Mouse (Mus musculus) forebrain, embryonic 16.5 days (tissue): ENCODE results near the gene Prokr1. TPM values are rescaled to one million over a fixed set of nuclear protein-coding genes. Genes with fewer than 3 reads are reported as not detected.

Experiments used
- ATAC-seq: fragments of 200-750 bp; cut with Nextera tagmentation; 2 replicates; pipeline ENCODE4 v1.8.0; 2017; ENCODE audit warnings: mild to moderate bottlenecking, moderate library complexity
- H3K27ac ChIP-seq: fragments of 300-500 bp; sonication (generic); 2 replicates; pipeline ENCODE4 v1.5.1; 2014; ENCODE audit warnings: low read length, control low read depth
- H3K27me3 ChIP-seq: fragments of 300-500 bp; sonication (generic); replicated peaks from 2 replicates; pipeline ENCODE4 v1.6.1; 2014; ENCODE audit warnings: low read length; ENCODE audit not compliant: control insufficient read depth, insufficient read depth
- H3K36me3 ChIP-seq: fragments of 300-500 bp; sonication (generic); 2 replicates; pipeline ENCODE4 v1.6.1; 2014; ENCODE audit not compliant: control insufficient read depth, insufficient read depth
- H3K4me1 ChIP-seq: fragments of 300-500 bp; sonication (generic); replicated peaks from 2 replicates; pipeline ENCODE4 v1.6.1; 2014; ENCODE audit warnings: low read length; ENCODE audit not compliant: control insufficient read depth, insufficient read depth
- H3K4me2 ChIP-seq: fragments of 300-500 bp; sonication (generic); 2 replicates; pipeline ENCODE4 v1.6.1; 2014; ENCODE audit warnings: mild to moderate bottlenecking, low read length, control low read depth
- H3K4me3 ChIP-seq: fragments of 300-500 bp; sonication (generic); replicated peaks from 2 replicates; pipeline ENCODE4 v1.5.1; 2014; ENCODE audit warnings: mild to moderate bottlenecking, low read length, control low read depth
- H3K9ac ChIP-seq: fragments of 300-500 bp; sonication (generic); replicated peaks from 2 replicates; pipeline ENCODE4 v1.6.1; 2014; ENCODE audit warnings: low read depth, low read length, control low read depth
- H3K9me3 ChIP-seq: fragments of 300-500 bp; sonication (generic); 2 replicates; pipeline ENCODE4 v1.6.1; 2016; ENCODE audit warnings: low read length; ENCODE audit not compliant: control insufficient read depth
- WGBS: fragments of 180-500 bp; shearing (Covaris S2); extraction: QIAGEN DNeasy Blood & Tissue Kit; methylation state at CpG from one replicate; pipeline ENCODE4 v1.1.7; 2014; 5-methylcytosine and 5-hydroxymethylcytosine counted together
- polyA plus RNA-seq: library from polyadenylated mRNA; unstranded; fragments of >200 nt; fragmentation: Nextera tagmentation; extraction: Ambion mirVana; gene quantifications from 2 replicates; pipeline ENCODE4 v1.2.1, GENCODE M21; 2015

Gene Prokr1
- polyA plus RNA-seq, 1 experiment from 2014 or later: 2.5 TPM

- H3K4me2 ChIP-seq: no peak overlapping the region
- H3K9ac ChIP-seq: no peak overlapping the region
- no peak for ATAC-seq
- no peak overlapping the region for H3K4me3 ChIP-seq
- H3K9me3 ChIP-seq: peaks cover 11% of the 10 kb centered on the region
- WGBS: 95% methylated on average over 4 of the region's 4 CpGs
- H3K36me3 ChIP-seq: no peaks in the 10 kb centered on the region
- H3K4me1 ChIP-seq: peaks cover 6% of the 10 kb centered on the region
- no peak overlapping the region for H3K27ac ChIP-seq
- no peaks in the 10 kb centered on the region for H3K27me3 ChIP-seq
Measured at GRCm38 (mm10) chr6:87547431-87547830, 43.1 kb downstream of the Prokr1 start.

- H3K27me3 ChIP-seq: no peaks in the 10 kb centered on the region
- peaks cover 6% of the 10 kb centered on the region for H3K4me1 ChIP-seq
- peaks cover 11% of the 10 kb centered on the region for H3K9me3 ChIP-seq
- H3K27ac ChIP-seq: peak overlapping the region; percentile 35
- H3K4me2 ChIP-seq: no peak overlapping the region
- peak; percentile 94 for ATAC-seq
- WGBS: 5% methylated on average over 1 of the region's 1 CpGs
- H3K36me3 ChIP-seq: no peaks in the 10 kb centered on the region
- no peak overlapping the region for H3K9ac ChIP-seq
- no peak overlapping the region for H3K4me3 ChIP-seq
Measured at GRCm38 (mm10) chr6:87545331-87546217, 45.0 kb downstream of the Prokr1 start.

- 84% methylated on average over 9 of the region's 9 CpGs for WGBS
Measured at GRCm38 (mm10) chr6:87542027-87542426, 48.5 kb downstream of the Prokr1 start.

GRCm38 (mm10) chr6:87541171-87541571 lies 49.4 kb downstream of the Prokr1 start:
- Histone ChIP-seq H3K4me3 (no peak overlapping the region), H3K4me1 (peaks cover 6% of the 10 kb centered on the region), H3K27me3 (no peaks in the 10 kb centered on the region), H3K9me3 (peaks cover 3% of the 10 kb centered on the region), H3K9ac (no peak overlapping the region), H3K4me2 (no peak overlapping the region), H3K27ac (no peak overlapping the region), H3K36me3 (no peaks in the 10 kb centered on the region)
- WGBS: 94% methylated on average over 6 of the region's 6 CpGs
- ATAC-seq: no peak

More at GRCm38 (mm10) chr6:87542027-87542426, 48.5 kb downstream of the Prokr1 start:
- H3K9ac ChIP-seq: no peak overlapping the region
- peaks cover 11% of the 10 kb centered on the region for H3K9me3 ChIP-seq
- H3K4me2 ChIP-seq: no peak overlapping the region
- peaks cover 6% of the 10 kb centered on the region for H3K4me1 ChIP-seq
- H3K36me3 ChIP-seq: no peaks in the 10 kb centered on the region
- H3K27ac ChIP-seq: no peak overlapping the region
- no peak overlapping the region for H3K4me3 ChIP-seq
- no peak for ATAC-seq
- H3K27me3 ChIP-seq: no peaks in the 10 kb centered on the region

- H3K4me1 ChIP-seq: no peaks in the 10 kb centered on the region
- no peaks in the 10 kb centered on the region for H3K27me3 ChIP-seq
- H3K36me3 ChIP-seq: no peaks in the 10 kb centered on the region
- ATAC-seq: no peak
- H3K4me2 ChIP-seq: no peak overlapping the region
- no peak overlapping the region for H3K9ac ChIP-seq
- H3K4me3 ChIP-seq: no peak overlapping the region
- no peak overlapping the region for H3K27ac ChIP-seq
- 87% methylated on average over 15 of the region's 15 CpGs for WGBS
- no peaks in the 10 kb centered on the region for H3K9me3 ChIP-seq
Measured at GRCm38 (mm10) chr6:87538376-87539270, 51.9 kb downstream of the Prokr1 start.

GRCm38 (mm10) chr6:87537678-87538077 lies 52.9 kb downstream of the Prokr1 start:
- H3K9me3 ChIP-seq: no peaks in the 10 kb centered on the region
- H3K27me3 ChIP-seq: no peaks in the 10 kb centered on the region
- ATAC-seq: no peak
- no peak overlapping the region for H3K9ac ChIP-seq
- no peak overlapping the region for H3K4me2 ChIP-seq
- H3K36me3 ChIP-seq: no peaks in the 10 kb centered on the region
- no peak overlapping the region for H3K4me3 ChIP-seq
- no peak overlapping the region for H3K27ac ChIP-seq
- WGBS: 74% methylated on average over 5 of the region's 5 CpGs
- 0 out of 2 replicates have a peak, but pooled peaks cover 5% of the 10 kb centered on the region for H3K4me1 ChIP-seq

- ATAC-seq: no peak
- Histone ChIP-seq H3K36me3 (no peaks in the 10 kb centered on the region), H3K27me3 (no peaks in the 10 kb centered on the region), H3K9me3 (no peaks in the 10 kb centered on the region), H3K27ac (no peak overlapping the region), H3K4me2 (no peak overlapping the region), H3K4me1 (0 out of 2 replicates have a peak, but pooled peaks cover 5% of the 10 kb centered on the region), H3K9ac (no peak overlapping the region), H3K4me3 (no peak overlapping the region)
- 66% methylated on average over 8 of the region's 8 CpGs for WGBS
Measured at GRCm38 (mm10) chr6:87536270-87536669, 54.3 kb downstream of the Prokr1 start.

GRCm38 (mm10) chr6:87535651-87536050 lies 54.9 kb downstream of the Prokr1 start:
- Histone ChIP-seq H3K36me3 (no peaks in the 10 kb centered on the region), H3K27ac (no peak overlapping the region), H3K4me2 (no peak overlapping the region), H3K9ac (no peak overlapping the region), H3K27me3 (no peaks in the 10 kb centered on the region), H3K9me3 (no peaks in the 10 kb centered on the region), H3K4me1 (0 out of 2 replicates have a peak, but pooled peaks cover 5% of the 10 kb centered on the region), H3K4me3 (no peak overlapping the region)
- 64% methylated on average over 9 of the region's 9 CpGs for WGBS
- ATAC-seq: no peak
